Mouse (Mus musculus): ENCODE results near the gene Clstn1. TPM values are rescaled to one million over a fixed set of nuclear protein-coding genes. Genes with fewer than 3 reads are reported as not detected.

Clstn1 gene
- 93.8 and 111 TPM in 2 replicates for polyA plus RNA-seq (2012; rRNA removed)

- DNase-seq: peak; percentile 64
- peak within 1 kb of the TSS; percentile 83 for H3K4me3 ChIP-seq (replicated peaks; ENCODE audit: extremely low read depth, low read depth, low read length)
- H3K4me1 ChIP-seq (ENCODE audit: control insufficient read depth, insufficient read depth, low read length): no peaks in the 10 kb centered on the region; the same call in 1 of the 2 replicates
- no peak for TF ChIP-seq POLR2A (IDR thresholded peaks at IDR 0.05; ENCODE audit: borderline replicate concordance, extremely low read depth, low read depth, low read length)
- TF ChIP-seq CTCF (IDR thresholded peaks at IDR 0.05; ENCODE audit: insufficient read depth, low read length): no peak
- 2% methylated on average over 101 of the region's 103 CpGs for WGBS
Measured at GRCm38 (mm10) chr4:149586044-149586782, at the start of gene Clstn1. Gene Clstn1 (plus strand): TSS chr4:149586468.

GRCm38 (mm10) chr4:149539441-149539840 lies 46.8 kb upstream of the Clstn1 start:
- no peak for TF ChIP-seq CTCF (IDR thresholded peaks at IDR 0.05; ENCODE audit: insufficient read depth, low read length)
- no peak for TF ChIP-seq POLR2A (IDR thresholded peaks at IDR 0.05; ENCODE audit: borderline replicate concordance, extremely low read depth, low read depth, low read length)
- 59% methylated on average over 8 of the region's 8 CpGs for WGBS
- no peak for DNase-seq
- Histone ChIP-seq H3K4me3 (replicated peaks; ENCODE audit: extremely low read depth, low read depth, low read length) (no peak overlapping the region), H3K4me1 (ENCODE audit: control insufficient read depth, insufficient read depth, low read length) (no peaks in the 10 kb centered on the region)

GRCm38 (mm10) chr4:149541935-149542334 lies 44.3 kb upstream of the Clstn1 start:
- Histone ChIP-seq H3K4me1 (ENCODE audit: control insufficient read depth, insufficient read depth, low read length) (no peaks in the 10 kb centered on the region), H3K4me3 (replicated peaks; ENCODE audit: extremely low read depth, low read depth, low read length) (no peak overlapping the region)
- TF ChIP-seq POLR2A (IDR thresholded peaks at IDR 0.05; ENCODE audit: borderline replicate concordance, extremely low read depth, low read depth, low read length) (no peak), CTCF (IDR thresholded peaks at IDR 0.05; ENCODE audit: insufficient read depth, low read length) (no peak)
- no peak for DNase-seq
- 65% methylated on average over 5 of the region's 5 CpGs for WGBS

GRCm38 (mm10) chr4:149542431-149542830 lies 43.8 kb upstream of the Clstn1 start:
- Histone ChIP-seq H3K4me3 (replicated peaks; ENCODE audit: extremely low read depth, low read depth, low read length) (no peak overlapping the region), H3K4me1 (ENCODE audit: control insufficient read depth, insufficient read depth, low read length) (no peaks in the 10 kb centered on the region)
- TF ChIP-seq POLR2A (IDR thresholded peaks at IDR 0.05; ENCODE audit: borderline replicate concordance, extremely low read depth, low read depth, low read length) (no peak), CTCF (IDR thresholded peaks at IDR 0.05; ENCODE audit: insufficient read depth, low read length) (no peak)
- WGBS: 86% methylated on average over 12 of the region's 12 CpGs
- DNase-seq: no peak

GRCm38 (mm10) chr4:149542927-149543553 lies 43.2 kb upstream of the Clstn1 start:
- no peaks in the 10 kb centered on the region for H3K4me1 ChIP-seq (ENCODE audit: control insufficient read depth, insufficient read depth, low read length)
- no peak for TF ChIP-seq POLR2A (IDR thresholded peaks at IDR 0.05; ENCODE audit: borderline replicate concordance, extremely low read depth, low read depth, low read length)
- peak; percentile 88 for TF ChIP-seq CTCF (IDR thresholded peaks at IDR 0.05; ENCODE audit: insufficient read depth, low read length)
- peak; percentile 81 for DNase-seq
- WGBS: 54% methylated on average over 10 of the region's 10 CpGs
- H3K4me3 ChIP-seq (replicated peaks; ENCODE audit: extremely low read depth, low read depth, low read length): no peak overlapping the region

- Histone ChIP-seq H3K4me1 (ENCODE audit: control insufficient read depth, insufficient read depth, low read length) (no peaks in the 10 kb centered on the region), H3K4me3 (replicated peaks; ENCODE audit: extremely low read depth, low read depth, low read length) (no peak overlapping the region)
- no peak for DNase-seq
- no peak for TF ChIP-seq POLR2A (IDR thresholded peaks at IDR 0.05; ENCODE audit: borderline replicate concordance, extremely low read depth, low read depth, low read length)
- TF ChIP-seq CTCF (IDR thresholded peaks at IDR 0.05; ENCODE audit: insufficient read depth, low read length): no peak
- WGBS: 74% methylated on average over 8 of the region's 8 CpGs
Measured at GRCm38 (mm10) chr4:149544892-149545291, 41.4 kb upstream of the Clstn1 start.

- WGBS: 75% methylated on average over 9 of the region's 9 CpGs
- DNase-seq: no peak
- Histone ChIP-seq H3K4me3 (replicated peaks; ENCODE audit: extremely low read depth, low read depth, low read length) (no peak overlapping the region), H3K4me1 (ENCODE audit: control insufficient read depth, insufficient read depth, low read length) (no peaks in the 10 kb centered on the region)
- no peak for TF ChIP-seq CTCF (IDR thresholded peaks at IDR 0.05; ENCODE audit: insufficient read depth, low read length)
Measured at GRCm38 (mm10) chr4:149546797-149547444, 39.3 kb upstream of the Clstn1 start.

GRCm38 (mm10) chr4:149547523-149547922 lies 38.7 kb upstream of the Clstn1 start:
- Histone ChIP-seq H3K4me1 (ENCODE audit: control insufficient read depth, insufficient read depth, low read length) (no peaks in the 10 kb centered on the region), H3K4me3 (replicated peaks; ENCODE audit: extremely low read depth, low read depth, low read length) (no peak overlapping the region)
- 55% methylated on average over 6 of the region's 6 CpGs for WGBS
- no peak for TF ChIP-seq POLR2A (IDR thresholded peaks at IDR 0.05; ENCODE audit: borderline replicate concordance, extremely low read depth, low read depth, low read length)
- no peak for TF ChIP-seq CTCF (IDR thresholded peaks at IDR 0.05; ENCODE audit: insufficient read depth, low read length)
- no peak for DNase-seq

- TF ChIP-seq CTCF (IDR thresholded peaks at IDR 0.05; ENCODE audit: insufficient read depth, low read length) (peak; percentile 90), POLR2A (IDR thresholded peaks at IDR 0.05; ENCODE audit: borderline replicate concordance, extremely low read depth, low read depth, low read length) (no peak)
- WGBS: 61% methylated on average over 9 of the region's 9 CpGs
- peak; percentile 67 for DNase-seq
- Histone ChIP-seq H3K4me1 (ENCODE audit: control insufficient read depth, insufficient read depth, low read length) (no peaks in the 10 kb centered on the region), H3K4me3 (replicated peaks; ENCODE audit: extremely low read depth, low read depth, low read length) (no peak overlapping the region)
Measured at GRCm38 (mm10) chr4:149549221-149549925, 36.9 kb upstream of the Clstn1 start.

All from lung, adult 2 months (tissue).